Mouse (Mus musculus) adrenal gland, postnatal 4 days (tissue): ENCODE results near the gene Hsd17b1. TPM values are rescaled to one million over a fixed set of nuclear protein-coding genes. Genes with fewer than 3 reads are reported as not detected.

Experiments
- DNase-seq, 2 experiments: peaks; one replicate each; pipeline ENCODE4 v3.0.0; 2021 to 2022; ENCODE audit warnings: low spot score in 2 of 2, mixed read lengths in 2 of 2
- long read RNA-seq, 2 experiments: library from polyadenylated mRNA; stranded (forward); transcript quantifications; one replicate each; pipeline ENCODE4 v2.0.0; 2021
- total RNA-seq, 2 experiments: library from RNA; stranded (reverse); gene quantifications; 2 replicates each; pipeline ENCODE4 v1.2.3; 2021

Gene Hsd17b1
- under 1 TPM; 0.50 to 0.62 TPM for total RNA-seq
- long read RNA-seq, experiment 1 = 0 reads
- long read RNA-seq, experiment 2 = 0 reads

GRCm38 (mm10) chr11:101078121-101078520 lies at the start of gene Hsd17b1:
Gene Hsd17b1, plus strand, starts transcription at chr11:101078411.
- DNase-seq = no peak

- DNase-seq = no peak
Observed at GRCm38 (mm10) chr11:101029320-101029719, 48.9 kb upstream of the Hsd17b1 start.

- DNase-seq = no peak
Observed at GRCm38 (mm10) chr11:101030136-101030807, 47.9 kb upstream of the Hsd17b1 start.

- no peak for DNase-seq
Observed at GRCm38 (mm10) chr11:101030808-101031156, 47.4 kb upstream of the Hsd17b1 start.

GRCm38 (mm10) chr11:101031470-101031869 lies 46.7 kb upstream of the Hsd17b1 start:
- DNase-seq = no peak

GRCm38 (mm10) chr11:101033856-101034500 lies 44.2 kb upstream of the Hsd17b1 start:
- DNase-seq = no peak

- DNase-seq = no peak
Observed at GRCm38 (mm10) chr11:101034614-101035327, 43.4 kb upstream of the Hsd17b1 start.

- DNase-seq = no peak
Observed at GRCm38 (mm10) chr11:101035328-101035695, 42.9 kb upstream of the Hsd17b1 start.

GRCm38 (mm10) chr11:101037795-101038194 lies 40.4 kb upstream of the Hsd17b1 start:
- no peak for DNase-seq

GRCm38 (mm10) chr11:101045826-101046225 lies 32.4 kb upstream of the Hsd17b1 start:
- no peak for DNase-seq

- DNase-seq = no peak
Observed at GRCm38 (mm10) chr11:101046440-101046839, 31.8 kb upstream of the Hsd17b1 start.

- DNase-seq = no peak
Observed at GRCm38 (mm10) chr11:101047502-101047901, 30.7 kb upstream of the Hsd17b1 start.

- no peak for DNase-seq
Observed at GRCm38 (mm10) chr11:101050359-101050758, 27.9 kb upstream of the Hsd17b1 start.

GRCm38 (mm10) chr11:101051051-101051493 lies 27.1 kb upstream of the Hsd17b1 start:
- no peak for DNase-seq

- no peak for DNase-seq
Observed at GRCm38 (mm10) chr11:101051617-101052016, 26.6 kb upstream of the Hsd17b1 start.

GRCm38 (mm10) chr11:101052751-101053473 lies 25.3 kb upstream of the Hsd17b1 start:
- no peak for DNase-seq

GRCm38 (mm10) chr11:101053974-101054373 lies 24.2 kb upstream of the Hsd17b1 start:
- no peak for DNase-seq

- no peak for DNase-seq
Observed at GRCm38 (mm10) chr11:101055418-101055817, 22.8 kb upstream of the Hsd17b1 start.

GRCm38 (mm10) chr11:101056885-101057284 lies 21.3 kb upstream of the Hsd17b1 start:
- no peak for DNase-seq

- peak in 1 of 2 experiments; percentile 77 for DNase-seq
Observed at GRCm38 (mm10) chr11:101057860-101058259, 20.4 kb upstream of the Hsd17b1 start.

GRCm38 (mm10) chr11:101058726-101059125 lies 19.5 kb upstream of the Hsd17b1 start:
- no peak for DNase-seq
